In genomic region chr3:138197973-138198721, GRCm38 (mm10) we compare ENCODE assay signal across 8 mouse cellular contexts. TPM values are rescaled to one million over a fixed set of nuclear protein-coding genes. Genes with fewer than 3 reads are reported as not detected.
DNase-seq lines count a peak whose midpoint lies in the region; ATAC-seq and TF ChIP-seq lines count a peak whose summit lies in the region.

No protein-coding gene starts in this region.

- no peaks in the 10 kb centered on the region for H3K9me3 ChIP-seq in hindbrain, postnatal 0 days (ENCODE audit: low read length)

- no peak overlapping the region; the same call in 1 of the 2 replicates for H3K27ac ChIP-seq in gastrocnemius, adult 2 months
- no peak overlapping the region for H3K27ac ChIP-seq in hindbrain, postnatal 0 days

- peak; percentile 95 for TF ChIP-seq CTCF in gastrocnemius, adult 2 months (IDR thresholded peaks at IDR 0.05)
- TF ChIP-seq CTCF in hindbrain, postnatal 0 days (IDR thresholded peaks at IDR 0.05; ENCODE audit: low read depth): peak; percentile 96

- no peak overlapping the region; the same call in 1 of the 2 replicates for H3K9ac ChIP-seq in hindbrain, postnatal 0 days (replicated peaks; ENCODE audit: low read length)

- WGBS in hindbrain, postnatal 0 days: 24% methylated on average over 20 of the region's 20 CpGs

- H3K4me3 ChIP-seq in gastrocnemius, adult 2 months: peak overlapping the region; percentile 68
- peak overlapping the region; percentile 17; the same call in 1 of the 2 replicates for H3K4me3 ChIP-seq in hindbrain, postnatal 0 days (ENCODE audit: low read length)

- intact Hi-C loops in gastrocnemius, adult 2 months (cut with DNase I): loop anchor here (5.0 kb wide), 1 partner anchor 244 kb away; the partner anchor contains the start of gene Adh5

- H3K4me2 ChIP-seq in hindbrain, postnatal 0 days (ENCODE audit: low read depth, low read length): peak overlapping the region; percentile 51

- H3K36me3 ChIP-seq in hindbrain, postnatal 0 days (ENCODE audit: insufficient read depth, low read length): no peaks in the 10 kb centered on the region

- DNase-seq in WW6 (ENCODE audit: low read depth, low spot score): peak; percentile 73
- peak; percentile 86 to 93 for DNase-seq in cerebellum, postnatal 4 days (ENCODE audit: low spot score in 2 of 2)
- peak; percentile 88 for DNase-seq in gastrocnemius, adult 2 months
- DNase-seq in hindbrain, postnatal 0 days (ENCODE audit: low spot score): peak; percentile 97
- DNase-seq in left cerebral cortex, adult 18-20 months (ENCODE audit: low spot score in 2 of 2): peak; percentile 90 to 94
- DNase-seq in lung, postnatal 4 days: peak; percentile 69 to 85
- DNase-seq in retina, postnatal 7 days (ENCODE audit: low read depth, low spot score): peak; percentile 83
- DNase-seq in urinary bladder, adult 18-20 months (ENCODE audit: low spot score in 2 of 2): peak; percentile 72 to 76

- no peaks in the 10 kb centered on the region for H3K27me3 ChIP-seq in hindbrain, postnatal 0 days (ENCODE audit: insufficient read depth, low read length)

- peak; percentile 96 for ATAC-seq in hindbrain, postnatal 0 days

- H3K4me1 ChIP-seq in hindbrain, postnatal 0 days (ENCODE audit: insufficient read depth, low read length): no peaks in the 10 kb centered on the region

RNA-seq across cellular contexts. Expression of gene 4930579F01Rik, which starts 4.5 kb away (rescaled TPM):
- total RNA-seq in gastrocnemius, adult 2 months (2021): not detected
- not detected in 2 replicates for total RNA-seq in hindbrain, postnatal 0 days (2014; rRNA removed)
- polyA plus RNA-seq in hindbrain, postnatal 0 days (2015; fragmentation: Nextera tagmentation; extraction: Ambion mirVana): 0.09 TPM in 1 of 2 replicates, not detected in the other
- not detected for total RNA-seq in left cerebral cortex, adult 18-20 months (2021)

RNA-seq across cellular contexts. Expression of gene Adh7, which starts 19.4 kb away (rescaled TPM):
- under 1 TPM; 0.48 to 0.53 TPM for total RNA-seq in gastrocnemius, adult 2 months (2021)
- 0.22 and 0.37 TPM in 2 replicates for total RNA-seq in hindbrain, postnatal 0 days (2014; rRNA removed)
- 0.70 and 1.2 TPM in 2 replicates for polyA plus RNA-seq in hindbrain, postnatal 0 days (2015; fragmentation: Nextera tagmentation; extraction: Ambion mirVana)
- not detected for total RNA-seq in left cerebral cortex, adult 18-20 months (2021)

RNA-seq across cellular contexts. Expression of gene Mttp, which starts 53.4 kb away (rescaled TPM):
- 1 to 10 TPM; 1.0 to 2.0 TPM for total RNA-seq in gastrocnemius, adult 2 months (2021)
- 3.3 and 4.5 TPM in 2 replicates for total RNA-seq in hindbrain, postnatal 0 days (2014; rRNA removed)
- 6.3 and 6.6 TPM in 2 replicates for polyA plus RNA-seq in hindbrain, postnatal 0 days (2015; fragmentation: Nextera tagmentation; extraction: Ambion mirVana)
- 1 to 10 TPM; 6.1 to 8.5 TPM for total RNA-seq in left cerebral cortex, adult 18-20 months (2021)

RNA-seq across cellular contexts. Expression of gene Trmt10a, which starts 54.9 kb away (rescaled TPM):
- total RNA-seq in gastrocnemius, adult 2 months (2021): 1 to 10 TPM; 1.6 to 2.1 TPM
- 2.8 and 3.1 TPM in 2 replicates for total RNA-seq in hindbrain, postnatal 0 days (2014; rRNA removed)
- polyA plus RNA-seq in hindbrain, postnatal 0 days (2015; fragmentation: Nextera tagmentation; extraction: Ambion mirVana): 8.7 and 9.3 TPM in 2 replicates
- total RNA-seq in left cerebral cortex, adult 18-20 months (2021): 1 to 10 TPM; 4.0 to 4.9 TPM
